Mouse (Mus musculus): ENCODE measurements around the gene Ccdc134. TPM values are rescaled to one million over a fixed set of nuclear protein-coding genes. Genes with fewer than 3 reads are reported as not detected.

The Ccdc134 gene
- polyA plus RNA-seq, 1 experiment from 2014 or later: 15.5 TPM

Other genes starting within 250 kb of the Ccdc134 start
- 58.1 and 65.4 TPM in 2 replicates for gene Polr3h, start 201.7 kb upstream of the Ccdc134 start, polyA plus RNA-seq (2015; fragmentation: Nextera tagmentation; extraction: Ambion mirVana)
- gene Csdc2, start 191.2 kb upstream of the Ccdc134 start, polyA plus RNA-seq (2015; fragmentation: Nextera tagmentation; extraction: Ambion mirVana): 15.7 and 16.7 TPM in 2 replicates
- 27.5 and 28.9 TPM in 2 replicates for gene Pmm1, start 167.0 kb upstream of the Ccdc134 start, polyA plus RNA-seq (2015; fragmentation: Nextera tagmentation; extraction: Ambion mirVana)
- not detected in 2 replicates for gene 1700029P11Rik, start 147.4 kb upstream of the Ccdc134 start, polyA plus RNA-seq (2015; fragmentation: Nextera tagmentation; extraction: Ambion mirVana)
- 76.6 and 83.2 TPM in 2 replicates for gene Xrcc6, start 140.1 kb upstream of the Ccdc134 start, polyA plus RNA-seq (2015; fragmentation: Nextera tagmentation; extraction: Ambion mirVana)
- gene Desi1, start 94.1 kb upstream of the Ccdc134 start, polyA plus RNA-seq (2015; fragmentation: Nextera tagmentation; extraction: Ambion mirVana): 23.0 and 23.4 TPM in 2 replicates
- gene Snu13, start 80.3 kb upstream of the Ccdc134 start, polyA plus RNA-seq (2015; fragmentation: Nextera tagmentation; extraction: Ambion mirVana): 259 and 287 TPM in 2 replicates
- not detected in 2 replicates for gene 4930407I10Rik, start 68.8 kb upstream of the Ccdc134 start, polyA plus RNA-seq (2015; fragmentation: Nextera tagmentation; extraction: Ambion mirVana)
- not detected in 2 replicates for gene Mei1, start 57.9 kb upstream of the Ccdc134 start, polyA plus RNA-seq (2015; fragmentation: Nextera tagmentation; extraction: Ambion mirVana)
- 152 and 167 TPM in 2 replicates for gene Srebf2, start 19.3 kb downstream of the Ccdc134 start, polyA plus RNA-seq (2015; fragmentation: Nextera tagmentation; extraction: Ambion mirVana)
- gene Shisa8, start 84.9 kb downstream of the Ccdc134 start, polyA plus RNA-seq (2015; fragmentation: Nextera tagmentation; extraction: Ambion mirVana): 0.19 TPM in 2 replicates
- gene Tnfrsf13c, start 96.4 kb downstream of the Ccdc134 start, polyA plus RNA-seq (2015; fragmentation: Nextera tagmentation; extraction: Ambion mirVana): 0.06 and 0.13 TPM in 2 replicates
- 51.0 and 57.6 TPM in 2 replicates for gene Cenpm, start 116.8 kb downstream of the Ccdc134 start, polyA plus RNA-seq (2015; fragmentation: Nextera tagmentation; extraction: Ambion mirVana)
- gene 1500009C09Rik, start 124.5 kb downstream of the Ccdc134 start, polyA plus RNA-seq (2015; fragmentation: Nextera tagmentation; extraction: Ambion mirVana): 0.08 TPM in 1 of 2 replicates, not detected in the other
- 10.2 and 12.4 TPM in 2 replicates for gene Sept3, start 147.0 kb downstream of the Ccdc134 start, polyA plus RNA-seq (2015; fragmentation: Nextera tagmentation; extraction: Ambion mirVana)
- 0.12 and 0.15 TPM in 2 replicates for gene Wbp2nl, start 171.0 kb downstream of the Ccdc134 start, polyA plus RNA-seq (2015; fragmentation: Nextera tagmentation; extraction: Ambion mirVana)
- gene Naga, start 211.0 kb downstream of the Ccdc134 start, polyA plus RNA-seq (2015; fragmentation: Nextera tagmentation; extraction: Ambion mirVana): 79.6 and 86.8 TPM in 2 replicates
- gene Pheta2, start 211.0 kb downstream of the Ccdc134 start, polyA plus RNA-seq (2015; fragmentation: Nextera tagmentation; extraction: Ambion mirVana): 14.9 and 18.4 TPM in 2 replicates
- gene Smdt1, start 211.0 kb downstream of the Ccdc134 start, polyA plus RNA-seq (2015; fragmentation: Nextera tagmentation; extraction: Ambion mirVana): 288 and 301 TPM in 2 replicates
- gene Ndufa6, start 226.4 kb downstream of the Ccdc134 start, polyA plus RNA-seq (2015; fragmentation: Nextera tagmentation; extraction: Ambion mirVana): 403 and 420 TPM in 2 replicates

Data from stomach, embryonic 15.5 days (tissue).